Mouse (Mus musculus) embryo, embryonic 10.5 days (tissue): ENCODE results near the gene Egfem1.

ENCODE experiments used
- DNase-seq: peaks from one replicate; pipeline ENCODE4 v3.0.0-alpha.2; 2015; ENCODE audit warnings: low spot score

The Egfem1 gene

DNA sequence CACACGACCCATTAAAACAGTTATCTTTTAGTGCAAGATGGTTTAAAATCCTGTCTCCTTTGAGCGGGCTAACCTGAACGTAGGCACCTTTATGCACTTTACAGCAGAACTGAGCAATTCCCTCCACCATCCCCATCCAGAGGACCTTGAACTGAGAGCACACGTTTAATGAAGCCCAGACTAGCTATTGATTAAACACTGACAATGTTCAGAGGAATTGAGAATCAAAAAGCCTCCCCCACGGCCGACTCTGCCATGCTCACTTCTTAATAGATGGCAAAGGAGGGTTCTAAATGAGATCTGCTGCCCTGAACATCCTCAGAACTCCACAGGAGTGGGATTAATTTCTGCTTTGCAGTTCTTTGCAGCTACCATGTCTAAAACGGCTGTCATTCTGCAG lies 520.3 kb downstream of the Egfem1 start:
- no peak for DNase-seq

GRCm38 (mm10) chr3:29608713-29609112 lies 526.9 kb downstream of the Egfem1 start:
- no peak for DNase-seq

GRCm38 (mm10) chr3:29609174-29609573 lies 527.4 kb downstream of the Egfem1 start:
- no peak for DNase-seq

DNA sequence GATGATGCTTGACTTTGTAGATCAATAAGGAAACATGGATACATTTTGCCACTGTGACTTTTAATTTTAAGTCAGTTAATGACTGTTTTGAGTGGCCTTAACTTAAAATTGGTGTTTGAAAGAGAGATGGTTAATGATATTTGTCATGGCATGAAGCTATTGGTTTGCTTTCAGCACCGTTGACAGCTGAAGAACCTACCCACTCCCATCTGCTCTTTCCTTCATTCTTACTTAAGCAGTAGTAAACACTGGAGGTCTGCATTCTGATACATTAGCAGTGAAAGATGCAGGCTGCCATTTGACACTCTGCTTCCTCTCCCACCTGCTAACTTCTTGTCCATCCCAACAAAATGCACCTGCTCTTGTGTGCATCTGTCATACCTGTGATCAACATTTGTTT lies 537.8 kb downstream of the Egfem1 start:
- DNase-seq, result no peak

DNA sequence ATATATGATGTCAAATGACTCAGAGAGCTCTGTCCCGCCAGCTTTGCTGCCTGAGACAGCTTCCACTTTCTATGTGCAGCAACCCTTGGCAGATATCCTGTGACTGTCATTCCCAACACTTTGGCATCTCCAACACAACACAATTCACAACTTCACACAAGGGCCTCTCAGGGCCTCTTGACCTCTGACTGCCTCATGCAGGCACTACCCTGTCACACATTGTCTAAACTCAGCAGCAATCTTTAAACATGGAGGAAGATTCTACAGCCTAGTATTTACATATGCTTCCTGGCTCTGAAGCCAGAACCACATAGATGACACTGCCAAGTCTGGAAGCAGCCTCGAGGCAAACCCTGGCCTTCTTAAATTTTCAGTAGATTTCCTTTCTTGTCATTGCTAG lies 558.0 kb downstream of the Egfem1 start:
- no peak for DNase-seq

DNA sequence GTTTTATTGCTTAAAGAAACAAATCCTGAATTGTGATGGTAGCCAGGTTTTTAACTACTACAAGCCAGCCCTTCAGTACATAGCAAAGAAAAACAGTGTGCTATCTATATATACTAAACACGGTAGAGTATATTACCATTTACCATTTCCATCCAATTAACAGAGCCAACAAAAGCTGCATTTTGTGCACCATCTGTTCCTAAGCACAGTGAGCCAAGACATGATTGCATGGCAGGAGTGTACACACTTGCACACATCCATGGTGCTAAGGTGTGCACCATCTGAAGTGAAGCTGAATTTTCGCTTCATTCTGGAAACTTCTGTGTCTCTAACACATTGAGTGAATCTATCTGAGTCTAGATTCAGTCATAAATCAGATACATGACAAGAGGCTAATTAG lies 585.0 kb downstream of the Egfem1 start:
- DNase-seq, result no peak

- no peak for DNase-seq
Observed at GRCm38 (mm10) chr3:29689367-29690285, 607.8 kb downstream of the Egfem1 start.

- peak; percentile 56 for DNase-seq
Observed at GRCm38 (mm10) chr3:29701126-29701525, 619.3 kb downstream of the Egfem1 start.

- DNase-seq, result no peak
Observed at GRCm38 (mm10) chr3:29706816-29707215, 625.0 kb downstream of the Egfem1 start.

DNA sequence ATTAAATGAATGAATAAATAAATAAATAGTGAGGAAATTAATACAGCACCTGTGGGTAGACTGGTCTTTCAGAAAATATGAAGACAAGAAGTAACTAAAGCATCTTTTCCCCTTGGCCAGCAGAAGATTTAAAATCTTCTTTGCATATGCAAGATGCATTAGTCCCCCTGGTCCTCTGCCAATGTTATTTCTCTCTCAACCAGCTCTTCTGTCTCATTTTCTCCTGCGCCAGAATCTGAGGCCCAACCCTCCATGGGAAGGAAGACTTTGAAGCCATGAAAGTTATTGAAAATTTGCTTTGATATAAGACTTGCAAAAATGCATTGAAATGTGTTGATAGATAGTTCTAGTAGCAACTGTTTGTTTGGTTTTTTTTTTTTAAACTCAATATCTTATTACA lies 625.6 kb downstream of the Egfem1 start:
- no peak for DNase-seq

GRCm38 (mm10) chr3:29726376-29726967 lies 644.6 kb downstream of the Egfem1 start:
- peak; percentile 79 for DNase-seq

DNA sequence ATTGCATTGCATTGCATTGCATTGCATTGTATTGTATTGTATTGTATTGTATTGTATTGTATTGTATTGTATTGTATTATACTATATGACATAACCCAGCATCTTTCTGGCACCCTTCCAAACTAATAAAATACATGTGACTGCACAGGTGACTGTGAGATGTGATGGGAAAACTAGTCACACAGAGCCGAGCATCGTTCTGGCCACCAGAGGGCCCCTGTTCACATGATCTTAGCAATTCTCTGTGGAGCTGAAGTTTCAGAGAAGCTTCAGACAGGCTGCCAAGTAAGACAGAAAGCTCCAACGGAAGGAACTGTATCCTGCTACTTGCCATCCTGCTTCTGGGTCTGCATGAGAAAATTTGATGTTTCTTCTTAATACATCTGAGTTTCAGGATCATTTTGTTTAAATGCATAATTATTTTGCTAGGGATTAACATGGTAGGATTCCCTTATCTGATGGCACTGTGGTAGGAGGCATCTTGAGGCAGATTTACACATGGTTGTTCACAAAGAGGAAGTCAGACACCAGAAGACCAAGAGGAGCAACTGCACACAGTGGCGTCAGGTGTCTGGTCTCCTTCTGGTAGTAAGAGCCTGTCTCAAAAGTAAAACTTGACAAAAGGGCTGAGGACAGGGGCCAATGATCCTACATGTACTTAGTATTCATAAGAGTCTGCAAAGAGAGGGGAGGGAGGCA lies 648.4 kb downstream of the Egfem1 start:
- peak; percentile 75 for DNase-seq

- no peak for DNase-seq
Observed at GRCm38 (mm10) chr3:29731509-29731908, 649.7 kb downstream of the Egfem1 start.

DNA sequence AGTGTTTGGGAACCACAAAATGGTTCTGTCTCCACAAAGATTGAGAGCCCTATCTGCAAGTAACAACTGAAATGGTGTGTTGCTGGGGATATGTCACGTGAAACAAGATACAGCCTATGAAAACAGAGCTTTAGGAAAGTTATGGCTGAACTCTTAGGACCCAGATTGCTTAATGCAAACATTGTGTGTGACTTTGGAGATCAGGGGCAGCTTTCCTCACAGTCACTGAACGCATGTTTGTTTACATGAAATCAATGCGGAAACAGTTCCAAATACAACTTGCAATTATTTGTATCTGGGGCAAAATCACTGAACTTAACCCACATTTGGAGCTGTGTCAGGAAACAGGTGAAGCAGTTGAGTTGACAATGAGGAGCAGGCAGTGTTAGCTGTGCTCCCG lies 650.8 kb downstream of the Egfem1 start:
- DNase-seq, result no peak

DNA sequence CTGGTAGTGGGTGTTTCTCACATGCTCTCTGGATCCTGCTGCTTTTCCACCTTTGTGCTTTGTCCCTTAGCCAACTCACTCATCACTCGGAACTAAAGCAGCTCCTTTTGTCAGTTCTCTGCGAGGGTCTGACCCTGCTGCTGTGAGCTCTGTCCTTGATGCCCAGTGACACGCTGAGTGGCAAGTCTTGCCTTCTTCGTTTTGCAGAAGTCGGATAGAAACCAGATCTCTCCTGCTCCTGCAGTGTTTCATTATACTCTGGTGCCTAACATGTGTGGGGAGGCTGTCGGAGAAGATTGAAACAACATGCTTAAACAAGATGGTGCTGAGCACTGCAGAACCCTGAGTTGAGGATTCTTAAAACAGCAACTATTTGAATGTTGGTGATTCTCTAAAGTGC lies 652.4 kb downstream of the Egfem1 start:
- peak; percentile 19 for DNase-seq

DNA sequence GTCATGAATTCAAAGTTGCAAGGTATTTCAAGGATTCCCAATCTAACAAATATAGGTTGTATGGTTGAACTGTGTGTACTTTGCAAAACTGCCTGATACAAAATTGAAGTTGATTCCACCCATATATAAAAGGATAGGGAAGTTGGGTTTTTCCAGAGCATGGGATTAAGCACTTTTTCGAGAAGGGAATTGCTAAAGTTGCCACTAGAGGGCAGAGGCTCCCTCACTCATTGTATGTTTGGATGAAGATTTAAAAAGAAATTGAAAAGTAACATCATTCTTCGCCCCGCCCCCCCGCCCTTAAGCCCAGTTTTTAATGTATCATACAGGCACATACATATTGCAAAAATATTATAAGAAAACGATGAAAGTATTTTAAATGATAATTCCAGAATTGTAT lies 657.5 kb downstream of the Egfem1 start:
- peak; percentile 73 for DNase-seq
